ENCODE assay signal across 16 mouse cellular contexts in the genomic region with DNA sequence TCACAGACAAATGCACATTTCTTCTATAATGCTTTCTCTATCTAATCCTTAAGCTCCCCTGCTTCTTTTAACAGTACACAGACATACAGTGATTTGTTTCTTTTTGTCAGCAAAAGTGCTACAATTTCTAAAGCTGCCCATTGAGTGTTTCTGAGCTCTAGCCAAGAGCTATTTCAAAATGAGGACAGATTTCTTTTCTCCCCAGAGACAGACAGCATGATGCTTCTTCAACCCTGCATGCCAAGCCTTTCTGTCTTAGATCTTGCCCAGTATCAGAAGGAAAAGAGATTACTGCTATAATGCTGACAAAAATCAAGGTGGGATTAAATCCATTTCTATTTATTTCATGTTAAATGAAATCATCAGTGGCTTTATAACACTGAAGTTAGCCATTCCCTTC. TPM values are rescaled to one million over a fixed set of nuclear protein-coding genes. Genes with fewer than 3 reads are reported as not detected.
"Had no signal": no experiment of that assay in that cellular context is flagged by ENCODE, and none has a peak within 500 bp of the region (broad histone marks: within the 10 kb centered on the region; RNA-seq: fewer than 3 reads in every experiment).

No protein-coding gene starts in this region.

- H3K9ac ChIP-seq: liver, embryonic 15.5 days; neural tube, embryonic 15.5 days had no signal

- DNase-seq: kidney, adult 8-10 months; kidney, postnatal 36 days; layer of hippocampus, adult 9-11 months; layer of hippocampus, postnatal 36 days; lung, adult 2 months; lung, postnatal 36 days had no signal

- H3K27me3 ChIP-seq: liver, embryonic 15.5 days; neural tube, embryonic 15.5 days had no signal

- H3K4me2 ChIP-seq: liver, embryonic 11.5 days; liver, embryonic 15.5 days; midbrain, embryonic 11.5 days; neural tube, embryonic 15.5 days had no signal

- H3K36me3 ChIP-seq: limb, embryonic 10.5 days; liver, embryonic 15.5 days; neural tube, embryonic 15.5 days had no signal

- ATAC-seq: lung, postnatal 0 days had no signal

- H3K4me3 ChIP-seq: limb, embryonic 10.5 days; liver, embryonic 15.5 days; myocyte; neural tube, embryonic 15.5 days had no signal

- H3K4me1 ChIP-seq: limb, embryonic 10.5 days; liver, embryonic 15.5 days; neural tube, embryonic 15.5 days had no signal

- H3K27ac ChIP-seq: kidney, postnatal 0 days; limb, embryonic 10.5 days; liver, embryonic 15.5 days; neural tube, embryonic 15.5 days; stomach, postnatal 0 days had no signal

- H3K9me3 ChIP-seq: limb, embryonic 10.5 days; liver, embryonic 15.5 days; neural tube, embryonic 15.5 days had no signal

RNA-seq across cellular contexts. Expression of a gene that starts 18.7 kb away (rescaled TPM):
- total RNA-seq: megakaryocyte progenitor cell, adult 5-6 weeks had no signal
